Mouse (Mus musculus): ENCODE data around the gene Phf13. TPM values are rescaled to one million over a fixed set of nuclear protein-coding genes. Genes with fewer than 3 reads are reported as not detected.

Gene Phf13
- total and polyA plus RNA-seq, 3 experiments: 2.0 to 5.4 (median 2.9) TPM

- Histone ChIP-seq H3K27me3 (ENCODE audit: insufficient read depth, low read length) (peaks cover 31% of the 10 kb centered on the region), H3K9me3 (replicated peaks) (no peaks in the 10 kb centered on the region), H3K4me1 (ENCODE audit: insufficient read depth, low read depth, low read length) (peaks cover 59% of the 10 kb centered on the region), H3K36me3 (replicated peaks) (peaks cover 41% of the 10 kb centered on the region), H3K4me3 (ENCODE audit: low read depth, low read length) (peak overlapping the region; percentile 95)
- TF ChIP-seq POLR2AphosphoS5 (IDR thresholded peaks at IDR 0.05; ENCODE audit: insufficient replicate concordance, low read depth, low read length) (no peak), GATA1 (IDR thresholded peaks at IDR 0.05; ENCODE audit: borderline replicate concordance, low read length) (no peak), TAL1 (conservative IDR thresholded peaks at IDR 0.05; ENCODE audit: low read depth, low read length) (no peak)
- DNase-seq (ENCODE audit: low spot score) (peak; percentile 76), ATAC-seq (ENCODE audit: extremely low read depth, insufficient number of reproducible peaks, low FRiP score, poor library complexity, severe bottlenecking) (no peak)
Observed at GRCm38 (mm10) chr4:152009076-152010051, 13.3 kb upstream of the Phf13 start.

- TF ChIP-seq TAL1 (conservative IDR thresholded peaks at IDR 0.05; ENCODE audit: low read depth, low read length): no peak
- no peak for TF ChIP-seq GATA2 (IDR thresholded peaks at IDR 0.05; ENCODE audit: borderline replicate concordance, low read depth, low read length)
- no peak for TF ChIP-seq POLR2AphosphoS5 (IDR thresholded peaks at IDR 0.05; ENCODE audit: insufficient replicate concordance, low read depth, low read length)
- TF ChIP-seq GATA1 (IDR thresholded peaks at IDR 0.05; ENCODE audit: borderline replicate concordance, low read length): no peak
- TF ChIP-seq CTCF (IDR thresholded peaks at IDR 0.05; ENCODE audit: low read depth, low read length): no peak
- Histone ChIP-seq H3K4me1 (ENCODE audit: insufficient read depth, low read depth, low read length) (peaks cover 59% of the 10 kb centered on the region), H3K9me3 (replicated peaks) (no peaks in the 10 kb centered on the region), H3K36me3 (replicated peaks) (peaks cover 34% of the 10 kb centered on the region), H3K4me3 (ENCODE audit: low read depth, low read length) (peak within 1 kb of the TSS; percentile 95), H3K27me3 (ENCODE audit: insufficient read depth, low read length) (peaks cover 32% of the 10 kb centered on the region)
- peak; percentile 87 for DNase-seq (ENCODE audit: low spot score)
- peak; percentile 81 for ATAC-seq (ENCODE audit: extremely low read depth, insufficient number of reproducible peaks, low FRiP score, poor library complexity, severe bottlenecking)
Observed at GRCm38 (mm10) chr4:152008622-152009075, 12.6 kb upstream of the Phf13 start, which contains the start of gene Klhl21. Gene Klhl21 (plus strand): TSS chr4:152008803.

GRCm38 (mm10) chr4:152008148-152008500 lies 12.1 kb upstream of the Phf13 start:
- no peak for TF ChIP-seq TAL1 (conservative IDR thresholded peaks at IDR 0.05; ENCODE audit: low read depth, low read length)
- no peak for TF ChIP-seq CTCF (IDR thresholded peaks at IDR 0.05; ENCODE audit: low read depth, low read length)
- no peak for TF ChIP-seq POLR2AphosphoS5 (IDR thresholded peaks at IDR 0.05; ENCODE audit: insufficient replicate concordance, low read depth, low read length)
- TF ChIP-seq GATA2 (IDR thresholded peaks at IDR 0.05; ENCODE audit: borderline replicate concordance, low read depth, low read length): no peak
- no peak for TF ChIP-seq GATA1 (IDR thresholded peaks at IDR 0.05; ENCODE audit: borderline replicate concordance, low read length)
- peaks cover 32% of the 10 kb centered on the region for H3K27me3 ChIP-seq (ENCODE audit: insufficient read depth, low read length)
- H3K9me3 ChIP-seq (replicated peaks): no peaks in the 10 kb centered on the region
- peak overlapping the region; percentile 95 for H3K4me3 ChIP-seq (ENCODE audit: low read depth, low read length)
- DNase-seq (ENCODE audit: low spot score) (no peak), ATAC-seq (ENCODE audit: extremely low read depth, insufficient number of reproducible peaks, low FRiP score, poor library complexity, severe bottlenecking) (no peak)
- H3K4me1 ChIP-seq (ENCODE audit: insufficient read depth, low read depth, low read length): peaks cover 55% of the 10 kb centered on the region
- peaks cover 28% of the 10 kb centered on the region for H3K36me3 ChIP-seq (replicated peaks)

GRCm38 (mm10) chr4:152007481-152008147 lies 11.6 kb upstream of the Phf13 start:
- Histone ChIP-seq H3K4me3 (ENCODE audit: low read depth, low read length) (peak overlapping the region; percentile 95; the same call in 1 of the 2 replicates), H3K9me3 (replicated peaks) (no peaks in the 10 kb centered on the region), H3K4me1 (ENCODE audit: insufficient read depth, low read depth, low read length) (peaks cover 50% of the 10 kb centered on the region), H3K27me3 (ENCODE audit: insufficient read depth, low read length) (peaks cover 37% of the 10 kb centered on the region), H3K36me3 (replicated peaks) (peaks cover 23% of the 10 kb centered on the region)
- TF ChIP-seq GATA1 (IDR thresholded peaks at IDR 0.05; ENCODE audit: borderline replicate concordance, low read length): no peak
- TF ChIP-seq GATA2 (IDR thresholded peaks at IDR 0.05; ENCODE audit: borderline replicate concordance, low read depth, low read length): no peak
- no peak for TF ChIP-seq CTCF (IDR thresholded peaks at IDR 0.05; ENCODE audit: low read depth, low read length)
- no peak for TF ChIP-seq TAL1 (conservative IDR thresholded peaks at IDR 0.05; ENCODE audit: low read depth, low read length)
- TF ChIP-seq POLR2AphosphoS5 (IDR thresholded peaks at IDR 0.05; ENCODE audit: insufficient replicate concordance, low read depth, low read length): no peak
- no peak for DNase-seq (ENCODE audit: low spot score)
- ATAC-seq (ENCODE audit: extremely low read depth, insufficient number of reproducible peaks, low FRiP score, poor library complexity, severe bottlenecking): no peak

GRCm38 (mm10) chr4:152006812-152007211 lies 10.8 kb upstream of the Phf13 start:
- no peak for TF ChIP-seq GATA1 (IDR thresholded peaks at IDR 0.05; ENCODE audit: borderline replicate concordance, low read length)
- no peak for TF ChIP-seq TAL1 (conservative IDR thresholded peaks at IDR 0.05; ENCODE audit: low read depth, low read length)
- no peak for TF ChIP-seq POLR2AphosphoS5 (IDR thresholded peaks at IDR 0.05; ENCODE audit: insufficient replicate concordance, low read depth, low read length)
- TF ChIP-seq GATA2 (IDR thresholded peaks at IDR 0.05; ENCODE audit: borderline replicate concordance, low read depth, low read length): no peak
- no peak for TF ChIP-seq CTCF (IDR thresholded peaks at IDR 0.05; ENCODE audit: low read depth, low read length)
- H3K4me3 ChIP-seq (ENCODE audit: low read depth, low read length): no peak overlapping the region
- H3K36me3 ChIP-seq (replicated peaks): peaks cover 15% of the 10 kb centered on the region
- H3K4me1 ChIP-seq (ENCODE audit: insufficient read depth, low read depth, low read length): peaks cover 43% of the 10 kb centered on the region
- peaks cover 45% of the 10 kb centered on the region for H3K27me3 ChIP-seq (ENCODE audit: insufficient read depth, low read length)
- ATAC-seq (ENCODE audit: extremely low read depth, insufficient number of reproducible peaks, low FRiP score, poor library complexity, severe bottlenecking) (no peak), DNase-seq (ENCODE audit: low spot score) (no peak)
- H3K9me3 ChIP-seq (replicated peaks): no peaks in the 10 kb centered on the region

- peaks cover 9% of the 10 kb centered on the region for H3K36me3 ChIP-seq (replicated peaks)
- H3K4me3 ChIP-seq (ENCODE audit: low read depth, low read length): no peak overlapping the region
- ATAC-seq (ENCODE audit: extremely low read depth, insufficient number of reproducible peaks, low FRiP score, poor library complexity, severe bottlenecking) (no peak), DNase-seq (ENCODE audit: low spot score) (no peak)
- TF ChIP-seq CTCF (IDR thresholded peaks at IDR 0.05; ENCODE audit: low read depth, low read length) (no peak), POLR2AphosphoS5 (IDR thresholded peaks at IDR 0.05; ENCODE audit: insufficient replicate concordance, low read depth, low read length) (no peak), GATA2 (IDR thresholded peaks at IDR 0.05; ENCODE audit: borderline replicate concordance, low read depth, low read length) (no peak), GATA1 (IDR thresholded peaks at IDR 0.05; ENCODE audit: borderline replicate concordance, low read length) (no peak), TAL1 (conservative IDR thresholded peaks at IDR 0.05; ENCODE audit: low read depth, low read length) (no peak)
- peaks cover 49% of the 10 kb centered on the region for H3K27me3 ChIP-seq (ENCODE audit: insufficient read depth, low read length)
- H3K4me1 ChIP-seq (ENCODE audit: insufficient read depth, low read depth, low read length): peaks cover 38% of the 10 kb centered on the region
- H3K9me3 ChIP-seq (replicated peaks): no peaks in the 10 kb centered on the region
Observed at GRCm38 (mm10) chr4:152006137-152006536, 10.1 kb upstream of the Phf13 start.
